Mouse (Mus musculus) kidney, embryonic 15.5 days (tissue): ENCODE results near the gene Serpinc1. TPM values are rescaled to one million over a fixed set of nuclear protein-coding genes. Genes with fewer than 3 reads are reported as not detected.

Experiments used
- ATAC-seq: fragments of 200-750 bp; cut with Nextera tagmentation; replicated peaks from 2 replicates; pipeline ENCODE4 v1.8.0; 2017; ENCODE audit warnings: moderate TSS enrichment; ENCODE audit not compliant: low FRiP score
- H3K27ac ChIP-seq: fragments of 300-500 bp; sonication (generic); 2 replicates; pipeline ENCODE4 v1.5.1; 2015; ENCODE audit warnings: mild to moderate bottlenecking, inconsistent platforms
- H3K27me3 ChIP-seq: fragments of 300-500 bp; sonication (generic); 2 replicates; pipeline ENCODE4 v1.6.1; 2015; ENCODE audit warnings: inconsistent platforms
- H3K36me3 ChIP-seq: fragments of 300-500 bp; sonication (generic); 2 replicates; pipeline ENCODE4 v1.6.1; 2015; ENCODE audit warnings: inconsistent platforms
- H3K4me1 ChIP-seq: fragments of 300-500 bp; sonication (generic); 2 replicates; pipeline ENCODE4 v1.6.1; 2015; ENCODE audit warnings: inconsistent platforms
- H3K4me2 ChIP-seq: fragments of 300-500 bp; sonication (generic); 2 replicates; pipeline ENCODE4 v1.6.1; 2015; ENCODE audit warnings: moderate library complexity, mild to moderate bottlenecking, inconsistent platforms
- H3K4me3 ChIP-seq: fragments of 300-500 bp; sonication (generic); replicated peaks from 2 replicates; pipeline ENCODE4 v1.5.1; 2015; ENCODE audit warnings: mild to moderate bottlenecking, inconsistent platforms
- H3K9ac ChIP-seq: fragments of 300-500 bp; sonication (generic); 2 replicates; pipeline ENCODE4 v1.6.1; 2015; ENCODE audit warnings: mild to moderate bottlenecking, inconsistent platforms
- H3K9me3 ChIP-seq: fragments of 300-500 bp; sonication (generic); replicated peaks from 2 replicates; pipeline ENCODE4 v1.6.1; 2016; ENCODE audit warnings: inconsistent platforms
- whole genome bisulfite sequencing: fragments of 180-500 bp; shearing (Covaris S2); methylation state at CpG from one replicate; pipeline ENCODE4 v1.1.7; 2015; ENCODE audit warnings: mixed read lengths; 5-methylcytosine and 5-hydroxymethylcytosine counted together
- polyA plus RNA-seq: library from polyadenylated mRNA; unstranded; fragments of >200 nt; fragmentation: Nextera tagmentation; extraction: Ambion mirVana; gene quantifications from 2 replicates; pipeline ENCODE4 v1.2.1, GENCODE M21; 2015

Gene Serpinc1
- polyA plus RNA-seq, 1 experiment from 2014 or later, result 6.8 TPM

GRCm38 (mm10) chr1:160985477-160985876 lies 7.1 kb downstream of the Serpinc1 start:
- no peaks in the 10 kb centered on the region for H3K9me3 ChIP-seq
- H3K4me2 ChIP-seq, result no peak overlapping the region
- H3K27ac ChIP-seq, result no peak overlapping the region
- H3K4me1 ChIP-seq, result peaks cover 8% of the 10 kb centered on the region
- WGBS, result 74% methylated on average over 6 of the region's 6 CpGs
- H3K36me3 ChIP-seq, result no peaks in the 10 kb centered on the region
- H3K4me3 ChIP-seq, result no peak overlapping the region
- no peaks in the 10 kb centered on the region for H3K27me3 ChIP-seq
- no peak overlapping the region for H3K9ac ChIP-seq
- ATAC-seq, result no peak

- WGBS, result 75% methylated on average over 17 of the region's 17 CpGs
Observed at GRCm38 (mm10) chr1:160986881-160987635, 8.7 kb downstream of the Serpinc1 start.

GRCm38 (mm10) chr1:160989395-160989794 lies 11.0 kb downstream of the Serpinc1 start:
- no peaks in the 10 kb centered on the region for H3K36me3 ChIP-seq
- H3K27me3 ChIP-seq, result no peaks in the 10 kb centered on the region
- no peak overlapping the region for H3K4me2 ChIP-seq
- no peaks in the 10 kb centered on the region for H3K4me1 ChIP-seq
- no peak for ATAC-seq
- no peak overlapping the region for H3K9ac ChIP-seq
- no peak overlapping the region for H3K27ac ChIP-seq
- no peak overlapping the region for H3K4me3 ChIP-seq
- H3K9me3 ChIP-seq, result no peaks in the 10 kb centered on the region
- WGBS, result 91% methylated on average over 15 of the region's 15 CpGs

More at GRCm38 (mm10) chr1:160986881-160987635, 8.7 kb downstream of the Serpinc1 start:
- H3K4me2 ChIP-seq, result no peak overlapping the region
- H3K4me1 ChIP-seq, result no peaks in the 10 kb centered on the region
- no peaks in the 10 kb centered on the region for H3K27me3 ChIP-seq
- H3K9ac ChIP-seq, result no peak overlapping the region
- H3K27ac ChIP-seq, result no peak overlapping the region
- H3K9me3 ChIP-seq, result no peaks in the 10 kb centered on the region
- H3K36me3 ChIP-seq, result no peaks in the 10 kb centered on the region
- no peak for ATAC-seq
- no peak overlapping the region for H3K4me3 ChIP-seq

- H3K4me2 ChIP-seq, result no peak overlapping the region
- 77% methylated on average over 6 of the region's 6 CpGs for WGBS
Observed at GRCm38 (mm10) chr1:160993851-160994250, 15.5 kb downstream of the Serpinc1 start.

GRCm38 (mm10) chr1:161004942-161005341 lies 26.6 kb downstream of the Serpinc1 start:
- no peaks in the 10 kb centered on the region for H3K9me3 ChIP-seq
- H3K27me3 ChIP-seq, result no peaks in the 10 kb centered on the region
- no peak for ATAC-seq
- H3K4me1 ChIP-seq, result no peaks in the 10 kb centered on the region
- H3K4me2 ChIP-seq, result no peak overlapping the region
- H3K27ac ChIP-seq, result no peak overlapping the region
- WGBS, result 69% methylated on average over 4 of the region's 4 CpGs
- no peak overlapping the region for H3K4me3 ChIP-seq
- no peak overlapping the region for H3K9ac ChIP-seq
- peaks cover 29% of the 10 kb centered on the region for H3K36me3 ChIP-seq

More at GRCm38 (mm10) chr1:160993851-160994250, 15.5 kb downstream of the Serpinc1 start:
- H3K9me3 ChIP-seq, result no peaks in the 10 kb centered on the region
- no peaks in the 10 kb centered on the region for H3K4me1 ChIP-seq
- H3K27me3 ChIP-seq, result no peaks in the 10 kb centered on the region
- H3K27ac ChIP-seq, result no peak overlapping the region
- H3K36me3 ChIP-seq, result no peaks in the 10 kb centered on the region
- no peak overlapping the region for H3K9ac ChIP-seq
- no peak overlapping the region for H3K4me3 ChIP-seq
- ATAC-seq, result no peak

GRCm38 (mm10) chr1:161005526-161005925 lies 27.1 kb downstream of the Serpinc1 start:
- H3K9ac ChIP-seq, result no peak overlapping the region
- no peaks in the 10 kb centered on the region for H3K4me1 ChIP-seq
- H3K9me3 ChIP-seq, result no peaks in the 10 kb centered on the region
- 38% methylated on average over 3 of the region's 3 CpGs for WGBS
- no peak overlapping the region for H3K4me2 ChIP-seq
- peaks cover 29% of the 10 kb centered on the region for H3K36me3 ChIP-seq
- H3K27me3 ChIP-seq, result no peaks in the 10 kb centered on the region
- no peak overlapping the region for H3K27ac ChIP-seq
- H3K4me3 ChIP-seq, result no peak overlapping the region
- ATAC-seq, result no peak

- ATAC-seq, result no peak
- no peak overlapping the region for H3K27ac ChIP-seq
- WGBS, result 84% methylated on average over 5 of the region's 5 CpGs
- no peaks in the 10 kb centered on the region for H3K27me3 ChIP-seq
- peaks cover 29% of the 10 kb centered on the region for H3K36me3 ChIP-seq
- H3K4me1 ChIP-seq, result no peaks in the 10 kb centered on the region
- H3K9me3 ChIP-seq, result no peaks in the 10 kb centered on the region
- H3K4me3 ChIP-seq, result no peak overlapping the region
- H3K4me2 ChIP-seq, result no peak overlapping the region
- H3K9ac ChIP-seq, result no peak overlapping the region
Observed at GRCm38 (mm10) chr1:161006471-161006870, 28.1 kb downstream of the Serpinc1 start.

- 92% methylated on average over 2 of the region's 2 CpGs for WGBS
- Histone ChIP-seq H3K4me3 (no peak overlapping the region), H3K9me3 (no peaks in the 10 kb centered on the region), H3K4me1 (no peaks in the 10 kb centered on the region), H3K4me2 (no peak overlapping the region), H3K27ac (no peak overlapping the region), H3K27me3 (no peaks in the 10 kb centered on the region), H3K36me3 (peaks cover 42% of the 10 kb centered on the region), H3K9ac (no peak overlapping the region)
- ATAC-seq, result no peak
Observed at GRCm38 (mm10) chr1:161008038-161008437, 29.7 kb downstream of the Serpinc1 start.

- H3K9me3 ChIP-seq, result no peaks in the 10 kb centered on the region
- H3K4me2 ChIP-seq, result no peak overlapping the region
- no peak overlapping the region for H3K9ac ChIP-seq
- WGBS, result 61% methylated on average over 4 of the region's 4 CpGs
- peaks cover 43% of the 10 kb centered on the region for H3K36me3 ChIP-seq
- no peak overlapping the region for H3K4me3 ChIP-seq
- no peak overlapping the region for H3K27ac ChIP-seq
- ATAC-seq, result no peak
- H3K4me1 ChIP-seq, result no peaks in the 10 kb centered on the region
- no peaks in the 10 kb centered on the region for H3K27me3 ChIP-seq
Observed at GRCm38 (mm10) chr1:161010436-161010835, 32.1 kb downstream of the Serpinc1 start.

GRCm38 (mm10) chr1:161016378-161016777 lies 38.0 kb downstream of the Serpinc1 start:
- Histone ChIP-seq H3K27me3 (no peaks in the 10 kb centered on the region), H3K27ac (no peak overlapping the region), H3K4me2 (no peak overlapping the region), H3K9ac (no peak overlapping the region), H3K9me3 (no peaks in the 10 kb centered on the region), H3K4me1 (no peaks in the 10 kb centered on the region), H3K36me3 (peaks cover 60% of the 10 kb centered on the region), H3K4me3 (no peak overlapping the region)
- WGBS, result 91% methylated on average over 2 of the region's 2 CpGs
- no peak for ATAC-seq

GRCm38 (mm10) chr1:161020051-161020450 lies 41.7 kb downstream of the Serpinc1 start:
- Histone ChIP-seq H3K9ac (no peak overlapping the region), H3K27me3 (no peaks in the 10 kb centered on the region), H3K36me3 (peaks cover 39% of the 10 kb centered on the region), H3K4me3 (no peak overlapping the region), H3K27ac (no peak overlapping the region), H3K4me1 (no peaks in the 10 kb centered on the region), H3K4me2 (no peak overlapping the region), H3K9me3 (no peaks in the 10 kb centered on the region)
- ATAC-seq, result no peak
- WGBS, result 95% methylated on average over 14 of the region's 14 CpGs

- 76% methylated on average over 5 of the region's 5 CpGs for WGBS
- Histone ChIP-seq H3K4me3 (no peak overlapping the region), H3K4me1 (no peaks in the 10 kb centered on the region), H3K4me2 (no peak overlapping the region), H3K9ac (no peak overlapping the region), H3K27ac (no peak overlapping the region), H3K27me3 (no peaks in the 10 kb centered on the region), H3K9me3 (no peaks in the 10 kb centered on the region), H3K36me3 (peaks cover 31% of the 10 kb centered on the region)
- ATAC-seq, result no peak
Observed at GRCm38 (mm10) chr1:161025410-161026210, 47.2 kb downstream of the Serpinc1 start.
